Mouse (Mus musculus): ENCODE results near the gene Abcb7. TPM values are rescaled to one million over a fixed set of nuclear protein-coding genes. Genes with fewer than 3 reads are reported as not detected.

The Abcb7 gene
- polyA plus RNA-seq, 1 experiment from 2014 or later: 10.4 TPM

- H3K4me2 ChIP-seq (replicated peaks): no peak overlapping the region
- H3K4me1 ChIP-seq: no peaks in the 10 kb centered on the region
- ATAC-seq (ENCODE audit: low FRiP score, low read depth): no peak
- no peaks in the 10 kb centered on the region for H3K27me3 ChIP-seq (replicated peaks)
- no peaks in the 10 kb centered on the region for H3K9me3 ChIP-seq
- H3K27ac ChIP-seq: no peak overlapping the region
- no peak overlapping the region for H3K4me3 ChIP-seq
- H3K9ac ChIP-seq: no peak overlapping the region
- H3K36me3 ChIP-seq: no peaks in the 10 kb centered on the region
These were observed 121.9 kb downstream of the Abcb7 start for GRCm38 (mm10) chrX:104291721-104292120.

DNA sequence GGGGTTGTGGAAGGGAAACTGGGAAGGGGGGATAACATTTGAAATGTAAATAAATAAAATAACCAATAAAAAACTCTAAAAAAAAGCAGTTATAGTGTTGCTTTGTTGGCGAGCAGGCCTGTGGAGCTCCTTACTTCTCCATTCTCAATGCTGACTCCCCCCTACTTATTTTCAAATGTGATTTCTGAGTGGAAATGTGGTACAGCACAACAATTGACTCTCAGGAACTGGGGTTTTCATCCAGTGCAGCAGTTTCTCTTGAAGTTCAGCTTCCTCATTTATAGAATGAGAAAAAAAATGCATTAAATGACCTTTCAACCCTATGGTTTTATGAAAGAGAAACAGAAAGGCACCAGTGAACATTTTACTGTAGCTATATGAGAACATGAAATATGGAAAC lies 133.8 kb downstream of the Abcb7 start:
- no peak for ATAC-seq (ENCODE audit: low FRiP score, low read depth)
- H3K27me3 ChIP-seq (replicated peaks): no peaks in the 10 kb centered on the region
- no peak overlapping the region for H3K4me3 ChIP-seq
- WGBS: 94% methylated on average over 1 of the region's 1 CpGs
- H3K4me2 ChIP-seq (replicated peaks): no peak overlapping the region
- no peaks in the 10 kb centered on the region for H3K36me3 ChIP-seq
- no peak overlapping the region for H3K9ac ChIP-seq
- no peaks in the 10 kb centered on the region for H3K4me1 ChIP-seq
- no peak overlapping the region for H3K27ac ChIP-seq
- no peaks in the 10 kb centered on the region for H3K9me3 ChIP-seq

DNA sequence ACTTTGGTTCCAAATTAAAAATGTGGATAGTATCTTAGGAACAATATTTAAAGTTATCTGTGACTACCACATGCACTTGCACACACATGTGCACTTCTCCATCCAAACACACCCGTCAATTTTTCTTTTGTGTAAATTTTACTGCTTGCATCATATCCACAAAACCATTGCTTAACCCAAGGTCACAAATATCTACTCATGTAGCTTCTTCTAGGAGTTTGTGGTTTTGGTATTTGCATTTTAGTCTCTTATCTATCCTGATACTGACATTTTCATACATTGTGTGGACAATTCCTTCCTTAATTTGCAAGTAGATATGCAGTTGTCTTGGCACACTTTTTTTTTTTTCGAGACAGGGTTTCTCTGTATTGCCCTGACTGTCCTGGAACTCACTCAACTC lies 149.3 kb downstream of the Abcb7 start:
- Histone ChIP-seq H3K9me3 (no peaks in the 10 kb centered on the region), H3K27me3 (replicated peaks) (no peaks in the 10 kb centered on the region), H3K9ac (no peak overlapping the region), H3K27ac (no peak overlapping the region), H3K4me1 (no peaks in the 10 kb centered on the region), H3K36me3 (no peaks in the 10 kb centered on the region), H3K4me3 (no peak overlapping the region), H3K4me2 (replicated peaks) (no peak overlapping the region)
- WGBS: 77% methylated on average over 2 of the region's 2 CpGs
- ATAC-seq (ENCODE audit: low FRiP score, low read depth): no peak

GRCm38 (mm10) chrX:104262468-104262867 lies 151.2 kb downstream of the Abcb7 start:
- Histone ChIP-seq H3K4me3 (no peak overlapping the region), H3K9me3 (no peaks in the 10 kb centered on the region), H3K9ac (no peak overlapping the region), H3K27ac (no peak overlapping the region), H3K4me2 (replicated peaks) (no peak overlapping the region), H3K4me1 (no peaks in the 10 kb centered on the region), H3K36me3 (no peaks in the 10 kb centered on the region), H3K27me3 (replicated peaks) (no peaks in the 10 kb centered on the region)
- WGBS: 97% methylated on average over 1 of the region's 1 CpGs
- no peak for ATAC-seq (ENCODE audit: low FRiP score, low read depth)

DNA sequence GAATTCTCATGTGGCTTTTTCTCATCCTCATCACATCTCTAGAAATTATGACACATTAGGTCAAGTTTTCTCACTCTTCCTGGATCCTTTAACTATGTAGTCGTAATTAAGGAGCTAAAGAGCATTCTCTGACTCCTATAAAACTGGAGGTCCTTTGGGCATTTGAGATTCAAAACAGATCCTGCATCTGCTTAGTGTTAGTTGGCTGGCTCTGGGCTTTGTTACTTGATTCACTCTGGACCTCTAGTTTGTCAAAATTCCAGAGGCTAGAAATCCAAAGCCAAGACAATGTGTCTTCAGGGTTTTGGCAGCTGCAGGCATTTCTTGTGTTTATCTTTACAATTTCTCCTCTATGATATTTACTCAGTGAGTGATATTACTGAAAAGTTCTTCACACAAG lies 157.1 kb downstream of the Abcb7 start:
- Histone ChIP-seq H3K9me3 (no peaks in the 10 kb centered on the region), H3K4me1 (no peaks in the 10 kb centered on the region), H3K4me3 (no peak overlapping the region), H3K27me3 (replicated peaks) (no peaks in the 10 kb centered on the region), H3K4me2 (replicated peaks) (no peak overlapping the region), H3K36me3 (no peaks in the 10 kb centered on the region), H3K27ac (no peak overlapping the region), H3K9ac (no peak overlapping the region)
- WGBS: 55% methylated on average over 1 of the region's 1 CpGs
- ATAC-seq (ENCODE audit: low FRiP score, low read depth): no peak

Other genes with a start within 250 kb of the Abcb7 start
- gene Nexmif, start 212.7 kb downstream of the Abcb7 start, polyA plus RNA-seq (2016; fragmentation: Nextera tagmentation; extraction: Ambion mirVana): 4.9 and 5.2 TPM in 2 replicates
- 1.2 and 1.8 TPM in 2 replicates for gene Uprt, start 69.0 kb upstream of the Abcb7 start, polyA plus RNA-seq (2016; fragmentation: Nextera tagmentation; extraction: Ambion mirVana)

Measured in neural tube, embryonic 12.5 days (tissue).